Mouse (Mus musculus) cortical plate, adult 2 months (tissue): ENCODE measurements around the gene Tmem181a. TPM values are rescaled to one million over a fixed set of nuclear protein-coding genes. Genes with fewer than 3 reads are reported as not detected.
"Not testable (repeated sequence)": the region's sequence is repeated elsewhere in the genome, so short reads cannot be mapped to it uniquely, and the experiment has no call there.

ENCODE experiments used
- H3K27ac ChIP-seq: fragments of 200-500 bp; 2 replicates; pipeline ENCODE4 v1.5.1; 2012; ENCODE audit warnings: low read length, control low read depth, inconsistent platforms; ENCODE audit not compliant: insufficient read depth
- H3K4me1 ChIP-seq: fragments of 200-500 bp; 2 replicates; pipeline ENCODE4 v1.6.1; 2011; ENCODE audit warnings: low read length; ENCODE audit not compliant: control insufficient read depth, insufficient read depth
- H3K4me3 ChIP-seq: fragments of 200-500 bp; 2 replicates; pipeline ENCODE4 v1.5.1; 2011; ENCODE audit warnings: mild to moderate bottlenecking, low read length, control low read depth; ENCODE audit not compliant: insufficient read depth
- polyA plus RNA-seq: library from polyadenylated mRNA; depleted of rRNA; stranded (reverse); fragments of >200 nt; gene quantifications from 2 replicates; pipeline ENCODE4 v1.2.3, GENCODE M21; 2012; rRNA removed

Tmem181a gene
- polyA plus RNA-seq, 1 experiment = 67.3 TPM

GRCm38 (mm10) chr17:6321081-6321777, 64.6 kb downstream of the Tmem181a start:
- not testable (repeated sequence) for H3K4me1 ChIP-seq
- 0 out of 2 replicates have a peak overlapping the region, but pooled peaks have one; percentile 29 for H3K27ac ChIP-seq
- peak overlapping the region; percentile 59 for H3K4me3 ChIP-seq

- H3K27ac ChIP-seq, H3K4me3 ChIP-seq, H3K4me1 ChIP-seq: not testable (repeated sequence)
Observed at GRCm38 (mm10) chr17:6321778-6322101, 65.1 kb downstream of the Tmem181a start.

GRCm38 (mm10) chr17:6325021-6325420, 68.4 kb downstream of the Tmem181a start:
- H3K27ac ChIP-seq, H3K4me1 ChIP-seq, H3K4me3 ChIP-seq: not testable (repeated sequence)

GRCm38 (mm10) chr17:6325543-6325942, 68.9 kb downstream of the Tmem181a start:
- not testable (repeated sequence) for H3K4me1 ChIP-seq, H3K27ac ChIP-seq, H3K4me3 ChIP-seq

DNA sequence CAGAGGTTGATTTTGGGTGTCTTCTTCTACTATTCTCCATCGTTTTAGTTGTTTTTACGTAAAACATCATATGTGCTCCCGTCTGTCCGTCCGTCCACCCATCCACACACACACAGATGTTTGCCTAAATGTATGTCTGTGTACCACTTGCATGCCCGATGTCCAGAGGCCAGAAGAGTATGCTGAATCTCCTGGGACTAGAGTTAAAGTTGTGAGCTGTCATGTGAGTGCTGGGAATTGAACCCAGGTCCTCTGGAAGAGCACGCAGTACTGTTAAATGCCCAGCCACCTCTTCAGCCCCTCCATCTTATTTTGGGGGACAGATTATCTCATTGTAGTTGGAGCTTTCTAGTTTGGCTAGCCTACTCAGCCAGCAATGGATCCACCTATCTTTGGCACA, 70.9 kb downstream of the Tmem181a start:
- not testable (repeated sequence) for H3K4me3 ChIP-seq, H3K4me1 ChIP-seq, H3K27ac ChIP-seq

GRCm38 (mm10) chr17:6328997-6329396, 72.3 kb downstream of the Tmem181a start:
- not testable (repeated sequence) for H3K4me1 ChIP-seq, H3K4me3 ChIP-seq, H3K27ac ChIP-seq

DNA sequence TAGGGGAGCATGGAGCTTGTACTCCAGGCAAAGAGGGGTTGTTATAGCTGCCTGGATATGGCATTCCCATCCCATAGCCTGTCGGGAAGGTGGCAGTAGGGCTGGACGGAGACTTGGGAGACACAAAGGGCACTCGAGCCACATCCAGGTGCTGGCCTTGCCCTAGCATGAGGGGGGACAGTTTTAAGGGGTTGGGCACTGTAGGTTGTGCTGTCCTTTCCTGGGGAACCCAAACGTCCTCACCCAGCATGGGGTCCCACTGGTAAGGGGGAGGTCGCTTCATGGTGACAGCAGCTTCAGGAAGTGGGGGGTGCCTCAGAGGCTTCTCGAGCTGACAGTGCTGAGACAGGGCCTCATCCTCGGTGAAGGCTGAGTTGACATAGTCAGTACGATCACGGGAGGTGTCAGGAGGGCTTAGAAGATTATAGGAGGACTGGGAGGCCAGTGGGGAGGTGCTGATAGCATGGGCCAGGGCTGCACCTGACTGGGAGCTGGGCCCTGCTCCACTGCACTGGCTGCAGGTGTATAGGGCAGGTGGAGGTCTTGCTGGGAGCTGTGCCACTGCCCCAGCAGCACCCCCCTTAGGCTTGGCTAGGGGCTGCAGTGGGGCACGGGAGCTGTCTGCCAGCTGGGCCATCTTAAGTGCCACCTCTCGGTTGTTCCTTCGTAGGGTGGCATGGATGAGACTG, 86.1 kb downstream of the Tmem181a start:
- not testable (repeated sequence) for H3K27ac ChIP-seq, H3K4me3 ChIP-seq, H3K4me1 ChIP-seq

GRCm38 (mm10) chr17:6355256-6355655, 98.6 kb downstream of the Tmem181a start:
- not testable (repeated sequence) for H3K27ac ChIP-seq, H3K4me3 ChIP-seq, H3K4me1 ChIP-seq

Other genes with a start within 250 kb of the Tmem181a start
- 24.3 and 25.2 TPM in 2 replicates for gene Serac1, start 177.1 kb upstream of the Tmem181a start, polyA plus RNA-seq
- 83.4 and 86.6 TPM in 2 replicates for gene Gtf2h5, start 177.1 kb upstream of the Tmem181a start, polyA plus RNA-seq
- 79.1 and 82.0 TPM in 2 replicates for gene Tulp4, start 150.4 kb upstream of the Tmem181a start, polyA plus RNA-seq
- 10.5 and 10.9 TPM in 2 replicates for gene Dynlt1a, start 60.6 kb downstream of the Tmem181a start, polyA plus RNA-seq
- gene Dynlt1b, start 173.3 kb downstream of the Tmem181a start, polyA plus RNA-seq = 86.0 and 92.2 TPM in 2 replicates